Mouse (Mus musculus) layer of hippocampus, adult 18-20 months (tissue): ENCODE measurements at regions not wholly inside any gene's neighbourhood (a gene's known extent, or its start where the extent isn't known, plus 50 kb on each side); places are given as distances from the start of the nearest gene placed in this dataset.
A peak's percentile ranks its signal among the peaks of the same experiment; 100 is the strongest.

ENCODE experiments used
- DNase-seq, 2 experiments: peaks; one replicate each; pipeline ENCODE4 v3.0.0; 2022; ENCODE audit warnings: low spot score in 2 of 2

- DNase-seq: no peak
Measured at GRCm38 (mm10) chrX:147616374-147616773, 62.5 kb upstream of the Lrch2 start.

GRCm38 (mm10) chrX:147608660-147609059, 54.8 kb upstream of the Lrch2 start:
- peak; percentile 37 to 67 for DNase-seq
